ENCODE assay signal across 8 mouse cellular contexts in the genomic region with DNA sequence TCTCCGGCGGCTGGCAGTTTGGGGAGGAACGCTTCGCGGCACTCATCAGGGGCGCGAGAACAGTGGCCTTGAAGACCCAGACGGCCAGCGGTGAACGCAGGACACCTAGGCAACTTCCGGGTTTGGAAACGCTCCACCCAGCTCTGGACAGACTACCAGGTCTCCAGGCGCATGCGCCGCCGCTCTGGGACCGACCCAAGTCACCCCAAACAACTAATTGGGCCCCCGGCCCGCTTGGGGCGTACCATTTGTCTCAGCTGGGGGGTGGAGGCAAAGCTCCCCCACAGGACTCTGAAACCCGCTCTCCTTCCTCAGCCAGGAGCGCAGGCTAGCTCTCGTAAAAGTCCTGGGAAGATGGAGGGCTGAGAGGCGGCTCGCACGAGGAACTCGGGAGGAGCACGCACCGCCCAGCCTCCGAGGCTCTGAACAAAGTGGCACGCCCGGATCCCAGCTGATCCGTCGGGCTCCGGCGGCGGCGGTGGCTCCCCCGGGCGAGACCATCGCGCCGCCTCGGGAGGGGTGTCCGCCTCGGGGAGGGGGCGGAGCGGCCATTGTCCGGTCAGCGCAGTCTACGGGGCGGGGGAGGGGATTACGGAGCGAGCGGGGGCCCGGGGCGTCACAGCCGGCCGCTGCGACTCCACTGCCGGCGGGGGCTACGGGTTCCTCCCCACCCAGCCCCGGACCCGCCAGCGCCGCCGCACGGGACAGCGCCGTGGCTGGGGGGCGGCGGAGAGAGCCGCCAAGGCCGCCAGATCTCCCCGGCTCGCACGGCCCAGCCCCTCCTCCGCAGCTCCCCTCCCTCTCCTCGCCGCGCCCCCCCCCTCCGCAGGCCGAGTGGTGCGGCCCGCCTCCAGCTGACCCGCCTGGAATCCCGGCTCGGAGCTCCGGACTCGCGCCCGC. TPM values are rescaled to one million over a fixed set of nuclear protein-coding genes. Genes with fewer than 3 reads are reported as not detected.
DNase-seq lines count a peak whose midpoint lies in the region; ATAC-seq lines count a peak whose summit lies in the region.

A gene (plus strand): TSS at position 531 of the 900 bp plus-strand sequence.

- DNase-seq in T-cell, adult 2 months (ENCODE audit: low spot score) = peak; percentile 81
- DNase-seq in cerebellum, postnatal 36 days = peak; percentile 95 to 96
- peak; percentile 89 to 93 for DNase-seq in frontal cortex, postnatal 36 days (ENCODE audit: low spot score in 2 of 2)
- DNase-seq in left cerebral cortex, adult 11 months (ENCODE audit: low spot score) = peak; percentile 86
- DNase-seq in lung, postnatal 4 days = peak; percentile 96 to 97
- peak; percentile 92 for DNase-seq in retina, postnatal 7 days (ENCODE audit: low read depth, low spot score)
- peak; percentile 97 for DNase-seq in urinary bladder, adult 2 months (ENCODE audit: low spot score)

- no peaks in the 10 kb centered on the region for H3K9me3 ChIP-seq in hindbrain, embryonic 15.5 days

- peaks cover 41% of the 10 kb centered on the region for H3K4me1 ChIP-seq in hindbrain, embryonic 15.5 days (replicated peaks)

- peak within 1 kb of the TSS; percentile 99 for H3K27ac ChIP-seq in hindbrain, embryonic 15.5 days (replicated peaks)

- peak; percentile 91 for ATAC-seq in hindbrain, embryonic 15.5 days (ENCODE audit: low FRiP score, low read depth)

- peak within 1 kb of the TSS; percentile 85 for H3K4me2 ChIP-seq in hindbrain, embryonic 15.5 days

- H3K4me3 ChIP-seq in hindbrain, embryonic 15.5 days = peak within 1 kb of the TSS; percentile 96

- no peaks in the 10 kb centered on the region for H3K36me3 ChIP-seq in hindbrain, embryonic 15.5 days

- H3K27me3 ChIP-seq in hindbrain, embryonic 15.5 days = no peaks in the 10 kb centered on the region

- peak within 1 kb of the TSS; percentile 100 for H3K9ac ChIP-seq in hindbrain, embryonic 15.5 days

- WGBS in hindbrain, embryonic 15.5 days = under 1% methylated on average over 53 of the region's 93 CpGs

RNA-seq across cellular contexts. Expression of the gene that starts here (rescaled TPM):
- 54.7 and 59.8 TPM in 2 replicates for polyA plus RNA-seq in hindbrain, embryonic 15.5 days (2015; fragmentation: Nextera tagmentation; extraction: Ambion mirVana)
- 131 and 145 TPM in 2 replicates for polyA plus RNA-seq in urinary bladder, adult 2 months (2012; rRNA removed)

Comparison
In these comparisons a context has a peak if more than half of its experiments do, and no peak if none do; other contexts are left out.
1. Peak in every context shown above with its lines: DNase-seq, ATAC-seq, H3K4me3 ChIP-seq and H3K27ac ChIP-seq.